Mouse (Mus musculus) forebrain, embryonic 16.5 days (tissue): ENCODE measurements around the gene Nanos1. TPM values are rescaled to one million over a fixed set of nuclear protein-coding genes. Genes with fewer than 3 reads are reported as not detected.
A peak's percentile ranks its signal among the peaks of the same experiment; 100 is the strongest.

Source experiments
- ATAC-seq: fragments of 200-750 bp; cut with Nextera tagmentation; 2 replicates; pipeline ENCODE4 v1.8.0; 2017; ENCODE audit warnings: mild to moderate bottlenecking, moderate library complexity
- H3K27ac ChIP-seq: fragments of 300-500 bp; sonication (generic); 2 replicates; pipeline ENCODE4 v1.5.1; 2014; ENCODE audit warnings: low read length, control low read depth
- H3K27me3 ChIP-seq: fragments of 300-500 bp; sonication (generic); replicated peaks from 2 replicates; pipeline ENCODE4 v1.6.1; 2014; ENCODE audit warnings: low read length; ENCODE audit not compliant: control insufficient read depth, insufficient read depth
- H3K36me3 ChIP-seq: fragments of 300-500 bp; sonication (generic); 2 replicates; pipeline ENCODE4 v1.6.1; 2014; ENCODE audit not compliant: control insufficient read depth, insufficient read depth
- H3K4me1 ChIP-seq: fragments of 300-500 bp; sonication (generic); replicated peaks from 2 replicates; pipeline ENCODE4 v1.6.1; 2014; ENCODE audit warnings: low read length; ENCODE audit not compliant: control insufficient read depth, insufficient read depth
- H3K4me2 ChIP-seq: fragments of 300-500 bp; sonication (generic); 2 replicates; pipeline ENCODE4 v1.6.1; 2014; ENCODE audit warnings: mild to moderate bottlenecking, low read length, control low read depth
- H3K4me3 ChIP-seq: fragments of 300-500 bp; sonication (generic); replicated peaks from 2 replicates; pipeline ENCODE4 v1.5.1; 2014; ENCODE audit warnings: mild to moderate bottlenecking, low read length, control low read depth
- H3K9ac ChIP-seq: fragments of 300-500 bp; sonication (generic); replicated peaks from 2 replicates; pipeline ENCODE4 v1.6.1; 2014; ENCODE audit warnings: low read depth, low read length, control low read depth
- H3K9me3 ChIP-seq: fragments of 300-500 bp; sonication (generic); 2 replicates; pipeline ENCODE4 v1.6.1; 2016; ENCODE audit warnings: low read length; ENCODE audit not compliant: control insufficient read depth
- WGBS: fragments of 180-500 bp; shearing (Covaris S2); extraction: QIAGEN DNeasy Blood & Tissue Kit; methylation state at CpG from one replicate; pipeline ENCODE4 v1.1.7; 2014; 5-methylcytosine and 5-hydroxymethylcytosine counted together
- polyA plus RNA-seq: library from polyadenylated mRNA; unstranded; fragments of >200 nt; fragmentation: Nextera tagmentation; extraction: Ambion mirVana; gene quantifications from 2 replicates; pipeline ENCODE4 v1.2.1, GENCODE M21; 2015

Gene Nanos1
- 11.5 and 13.0 TPM in 2 replicates for polyA plus RNA-seq

- Histone ChIP-seq H3K4me3 (peak within 1 kb of the TSS; percentile 85), H3K9me3 (no peaks in the 10 kb centered on the region), H3K9ac (peak within 1 kb of the TSS; percentile 89), H3K27me3 (no peaks in the 10 kb centered on the region), H3K4me2 (peak within 1 kb of the TSS; percentile 98), H3K4me1 (peaks cover 12% of the 10 kb centered on the region), H3K36me3 (0 out of 2 replicates have a peak, but pooled peaks cover 2% of the 10 kb centered on the region), H3K27ac (peak within 1 kb of the TSS; percentile 88)
- WGBS, result under 1% methylated on average over 57 of the region's 58 CpGs
- ATAC-seq, result peak; percentile 97
Measured at GRCm38 (mm10) chr19:60755438-60756191, at the start of gene Nanos1. Gene Nanos1, plus strand, starts transcription at chr19:60755987.

DNA sequence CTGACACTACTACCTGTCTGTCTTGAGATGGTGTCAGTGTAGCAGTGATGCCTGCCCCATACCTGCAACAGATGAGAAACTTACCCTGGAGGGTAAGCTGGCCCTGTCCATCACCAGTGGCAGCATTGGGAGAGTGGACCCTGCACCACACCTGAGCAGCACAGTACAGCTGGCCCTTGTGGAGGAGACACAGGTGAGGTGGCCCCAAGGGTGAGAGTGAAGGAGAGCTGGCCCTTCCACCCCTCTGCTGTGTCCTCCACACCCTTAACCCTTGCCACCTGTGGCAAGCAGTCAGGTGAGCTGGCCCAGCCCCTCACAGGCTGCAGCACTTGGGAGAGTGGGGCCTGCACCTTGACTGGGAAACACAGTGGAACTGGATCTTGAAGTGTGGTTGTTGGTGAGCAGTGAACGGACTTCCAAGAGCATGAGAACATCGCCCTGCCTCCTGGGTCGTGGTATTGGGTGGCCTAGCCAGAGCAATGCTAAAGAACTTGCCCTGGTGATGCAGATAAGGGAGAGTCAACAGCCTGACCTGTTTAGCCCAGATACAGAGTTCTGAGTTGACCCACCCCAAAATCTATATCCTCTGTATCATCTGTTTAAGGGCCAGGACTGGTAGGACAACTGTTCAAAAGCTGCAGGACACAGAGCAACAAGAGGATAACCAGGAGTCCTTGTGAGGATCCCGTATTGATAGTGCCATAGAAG, 46.4 kb upstream of the Nanos1 start:
- Histone ChIP-seq H3K27ac (no peak overlapping the region), H3K4me3 (no peak overlapping the region), H3K4me2 (no peak overlapping the region), H3K27me3 (no peaks in the 10 kb centered on the region), H3K9me3 (no peaks in the 10 kb centered on the region), H3K9ac (no peak overlapping the region), H3K36me3 (no peaks in the 10 kb centered on the region), H3K4me1 (no peaks in the 10 kb centered on the region)
- 91% methylated on average over 4 of the region's 4 CpGs for WGBS
- no peak for ATAC-seq

- 65% methylated on average over 3 of the region's 3 CpGs for WGBS
- Histone ChIP-seq H3K27ac (no peak overlapping the region), H3K4me2 (no peak overlapping the region), H3K27me3 (no peaks in the 10 kb centered on the region), H3K4me1 (no peaks in the 10 kb centered on the region), H3K4me3 (no peak overlapping the region), H3K9ac (no peak overlapping the region), H3K9me3 (no peaks in the 10 kb centered on the region), H3K36me3 (no peaks in the 10 kb centered on the region)
- no peak for ATAC-seq
Measured at GRCm38 (mm10) chr19:60710196-60710595, 45.6 kb upstream of the Nanos1 start.

- no peaks in the 10 kb centered on the region for H3K27me3 ChIP-seq
- no peak overlapping the region for H3K9ac ChIP-seq
- H3K27ac ChIP-seq, result no peak overlapping the region
- H3K4me2 ChIP-seq, result no peak overlapping the region
- WGBS, result 87% methylated on average over 2 of the region's 2 CpGs
- ATAC-seq, result no peak
- H3K36me3 ChIP-seq, result no peaks in the 10 kb centered on the region
- no peaks in the 10 kb centered on the region for H3K9me3 ChIP-seq
- H3K4me3 ChIP-seq, result no peak overlapping the region
- peaks cover 3% of the 10 kb centered on the region for H3K4me1 ChIP-seq
Measured at GRCm38 (mm10) chr19:60712577-60712976, 43.2 kb upstream of the Nanos1 start.

DNA sequence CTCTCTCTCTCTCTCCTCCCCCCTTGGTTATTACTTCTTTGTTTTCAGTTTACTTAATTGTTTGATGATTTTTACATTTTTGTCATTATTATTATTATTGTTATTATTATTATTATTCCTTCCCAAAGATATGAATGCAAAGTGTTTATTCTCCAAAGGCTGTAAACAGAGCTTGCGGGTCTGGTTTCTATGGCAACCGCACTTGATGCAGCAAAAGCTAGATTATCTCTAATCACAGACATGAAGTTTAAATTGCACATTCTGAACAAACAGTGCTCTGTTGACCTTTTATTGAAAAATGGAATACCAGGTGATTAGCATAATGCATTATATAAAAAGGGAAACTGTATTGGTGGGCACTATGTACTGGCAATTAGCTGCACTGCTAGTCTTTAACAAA, 39.4 kb upstream of the Nanos1 start:
- no peak for ATAC-seq
- peaks cover 3% of the 10 kb centered on the region for H3K4me1 ChIP-seq
- WGBS, result 73% methylated on average over 2 of the region's 2 CpGs
- no peak overlapping the region for H3K4me3 ChIP-seq
- no peak overlapping the region for H3K27ac ChIP-seq
- no peak overlapping the region for H3K4me2 ChIP-seq
- no peaks in the 10 kb centered on the region for H3K9me3 ChIP-seq
- H3K27me3 ChIP-seq, result no peaks in the 10 kb centered on the region
- no peak overlapping the region for H3K9ac ChIP-seq
- no peaks in the 10 kb centered on the region for H3K36me3 ChIP-seq

DNA sequence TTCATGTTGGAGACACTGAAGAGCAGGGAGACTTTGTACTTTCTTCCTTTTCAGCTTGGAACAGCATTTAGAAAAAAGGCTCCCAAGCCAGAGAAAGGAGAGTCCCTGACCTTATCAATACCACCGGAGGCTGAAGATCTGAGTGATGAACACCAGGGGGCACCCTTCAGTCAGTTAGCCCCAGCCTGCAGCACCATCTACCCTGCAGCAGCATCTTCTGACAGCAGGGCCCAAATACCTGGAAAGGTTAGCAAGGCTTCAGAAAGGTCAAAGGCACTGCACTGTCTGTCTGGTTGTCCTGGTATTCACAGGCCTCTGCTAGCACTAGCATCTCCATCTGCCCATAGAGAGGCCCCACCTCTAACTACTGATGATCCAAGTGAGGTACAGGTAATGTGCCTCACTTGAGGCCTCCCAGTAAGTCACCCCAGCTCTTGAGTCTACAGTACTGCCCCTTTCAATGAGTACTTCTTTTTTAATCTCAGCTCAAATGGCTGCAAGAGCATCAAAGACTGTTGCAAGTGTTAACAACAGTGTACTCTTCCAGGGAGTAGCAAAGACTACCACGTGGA, 25.4 kb upstream of the Nanos1 start:
- Histone ChIP-seq H3K36me3 (no peaks in the 10 kb centered on the region), H3K27ac (no peak overlapping the region), H3K4me3 (no peak overlapping the region), H3K9me3 (no peaks in the 10 kb centered on the region), H3K4me2 (no peak overlapping the region), H3K27me3 (no peaks in the 10 kb centered on the region), H3K9ac (no peak overlapping the region), H3K4me1 (no peaks in the 10 kb centered on the region)
- no peak for ATAC-seq
- WGBS, result 39% methylated on average over 2 of the region's 2 CpGs

GRCm38 (mm10) chr19:60731299-60731698, 24.5 kb upstream of the Nanos1 start:
- no peaks in the 10 kb centered on the region for H3K36me3 ChIP-seq
- no peaks in the 10 kb centered on the region for H3K4me1 ChIP-seq
- no peaks in the 10 kb centered on the region for H3K9me3 ChIP-seq
- no peaks in the 10 kb centered on the region for H3K27me3 ChIP-seq
- no peak overlapping the region for H3K4me2 ChIP-seq
- H3K4me3 ChIP-seq, result no peak overlapping the region
- ATAC-seq, result no peak
- H3K27ac ChIP-seq, result no peak overlapping the region
- no peak overlapping the region for H3K9ac ChIP-seq
- 80% methylated on average over 1 of the region's 1 CpGs for WGBS

- H3K27ac ChIP-seq, result no peak overlapping the region
- H3K9ac ChIP-seq, result no peak overlapping the region
- H3K4me1 ChIP-seq, result no peaks in the 10 kb centered on the region
- H3K4me2 ChIP-seq, result no peak overlapping the region
- no peak overlapping the region for H3K4me3 ChIP-seq
- H3K27me3 ChIP-seq, result no peaks in the 10 kb centered on the region
- no peaks in the 10 kb centered on the region for H3K9me3 ChIP-seq
- no peaks in the 10 kb centered on the region for H3K36me3 ChIP-seq
- WGBS, result 90% methylated on average over 1 of the region's 1 CpGs
- no peak for ATAC-seq
Measured at GRCm38 (mm10) chr19:60731966-60732365, 23.8 kb upstream of the Nanos1 start.

GRCm38 (mm10) chr19:60740560-60740959, 15.2 kb upstream of the Nanos1 start:
- no peak for ATAC-seq
- no peak overlapping the region for H3K27ac ChIP-seq
- H3K9ac ChIP-seq, result no peak overlapping the region
- H3K4me2 ChIP-seq, result no peak overlapping the region
- H3K27me3 ChIP-seq, result no peaks in the 10 kb centered on the region
- H3K9me3 ChIP-seq, result no peaks in the 10 kb centered on the region
- no peaks in the 10 kb centered on the region for H3K36me3 ChIP-seq
- H3K4me3 ChIP-seq, result no peak overlapping the region
- WGBS, result 53% methylated on average over 1 of the region's 1 CpGs
- H3K4me1 ChIP-seq, result no peaks in the 10 kb centered on the region
